Mouse (Mus musculus): ENCODE measurements around the gene Cmbl. TPM values are rescaled to one million over a fixed set of nuclear protein-coding genes. Genes with fewer than 3 reads are reported as not detected.
A peak's percentile ranks its signal among the peaks of the same experiment; 100 is the strongest.
"Not testable (repeated sequence)": the region's sequence is repeated elsewhere in the genome, so short reads cannot be mapped to it uniquely, and the experiment has no call there.

Gene Cmbl
- total RNA-seq, 2 experiments from 2014 or later: 14.5 to 16.3 TPM

DNA sequence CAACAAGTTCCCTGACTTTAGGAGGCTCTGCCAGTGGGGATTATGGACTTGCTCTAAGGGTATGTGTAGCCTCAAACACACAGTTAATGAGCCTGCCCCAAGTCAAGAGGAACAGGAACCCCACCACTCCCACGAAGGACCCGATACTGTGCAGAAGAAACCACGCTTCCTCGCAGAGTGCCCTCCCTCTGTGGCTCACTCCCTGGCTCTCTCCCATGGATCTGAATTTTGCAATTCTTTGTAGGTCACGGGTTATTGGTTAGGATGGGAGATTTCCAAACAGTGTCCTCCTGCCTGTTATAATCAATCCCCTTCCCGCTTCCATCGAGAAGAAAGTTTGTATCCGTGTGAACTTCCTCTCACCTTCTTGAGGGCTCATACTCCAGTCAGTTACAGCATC is 5.8 kb downstream of the Cmbl start:
- intact Hi-C loops (cut with DNase I): loop anchor here (5.0 kb wide), 1 partner anchor 34 kb away; no protein-coding TSS in a partner anchor
- DNase-seq (ENCODE audit: low spot score in 2 of 2): no peak

DNA sequence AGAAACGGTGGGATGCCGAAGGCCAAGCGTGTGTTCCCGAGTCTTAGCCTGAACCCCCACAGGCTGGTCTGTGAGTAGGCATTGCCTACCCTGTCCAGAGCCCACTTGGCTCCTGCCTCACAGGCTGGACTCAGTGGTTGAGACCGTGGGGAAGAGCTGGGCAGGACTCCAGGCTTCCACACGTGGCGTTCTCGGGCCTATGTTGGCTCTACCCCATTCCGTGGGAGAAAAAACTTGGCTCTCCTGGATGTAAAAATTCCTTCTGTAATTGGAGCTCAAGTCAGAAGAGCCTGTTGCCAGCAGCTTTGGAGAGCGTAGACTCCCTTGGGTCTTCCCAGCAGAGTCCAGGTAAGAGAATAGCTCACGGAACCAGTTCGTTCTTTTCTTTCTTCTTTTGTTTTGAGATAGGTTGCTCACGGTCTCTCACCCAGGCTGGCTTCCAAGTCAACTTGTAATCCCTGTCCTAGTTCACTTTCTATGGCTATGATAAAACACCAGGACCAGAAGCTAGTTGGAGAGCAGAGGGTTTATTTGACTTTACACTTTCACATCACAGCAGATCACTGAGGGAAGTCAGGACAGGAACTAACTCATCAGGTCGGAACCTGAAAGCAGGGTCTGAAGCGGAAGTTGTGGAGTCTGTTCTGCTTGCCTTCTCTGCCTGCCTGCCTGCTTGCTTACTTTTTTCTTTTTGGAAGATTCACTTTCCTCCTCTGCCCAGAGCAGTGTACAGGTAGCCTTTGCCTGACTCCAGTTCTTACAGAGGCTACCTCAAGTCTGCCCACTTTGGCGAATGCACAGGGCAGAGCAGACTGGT is 6.9 kb downstream of the Cmbl start:
- peak in 1 of 2 experiments; percentile 83 for DNase-seq (ENCODE audit: low spot score in 2 of 2)
- intact Hi-C loops (cut with DNase I): loop anchor here (5.0 kb wide), 1 partner anchor 35 kb away; no protein-coding TSS in a partner anchor

DNA sequence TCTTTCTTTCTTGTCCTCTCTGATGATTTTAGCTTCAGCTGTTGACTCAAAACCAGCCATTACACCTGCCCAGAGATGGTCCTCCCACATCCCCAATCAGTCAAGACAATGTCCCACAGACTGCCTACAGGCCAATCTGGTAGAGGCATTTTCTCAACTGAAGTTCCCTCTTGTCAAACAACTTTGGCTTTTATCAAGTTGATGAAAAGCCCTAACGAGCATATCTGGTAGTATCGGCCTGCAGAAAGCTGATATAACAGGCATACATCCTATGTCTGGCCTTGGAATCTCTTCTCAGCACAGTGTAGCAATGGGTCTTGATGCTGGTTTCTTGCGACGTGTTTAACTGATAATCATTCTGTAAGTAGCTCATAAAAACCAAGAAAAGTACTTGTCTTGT is 8.1 kb downstream of the Cmbl start:
- no peak for DNase-seq (ENCODE audit: low spot score in 2 of 2)
- intact Hi-C loops (cut with DNase I): loop anchor here (5.0 kb wide), 1 partner anchor 36 kb away; no protein-coding TSS in a partner anchor

DNA sequence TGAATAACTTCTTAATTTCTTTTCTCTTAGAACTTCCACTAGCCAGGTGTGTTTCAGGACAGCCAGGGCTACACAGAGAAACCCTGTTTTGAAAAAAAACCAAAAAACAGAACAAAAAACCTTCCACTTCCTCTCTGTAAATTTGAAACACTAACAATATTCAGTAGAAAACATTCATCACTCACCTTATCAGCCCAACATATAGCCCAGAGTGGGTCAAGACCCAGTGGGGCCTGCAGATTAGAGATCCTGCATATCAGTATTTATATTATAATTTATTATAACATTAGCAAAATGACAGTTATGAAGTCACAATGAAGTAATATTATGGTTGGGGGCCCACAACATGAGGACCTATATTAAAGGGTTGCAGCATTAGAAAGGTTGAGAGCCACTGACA is 8.5 kb downstream of the Cmbl start:
- no peak for DNase-seq (ENCODE audit: low spot score in 2 of 2)
- intact Hi-C loops (cut with DNase I): loop anchor here (5.0 kb wide), 1 partner anchor 36 kb away; no protein-coding TSS in a partner anchor

DNA sequence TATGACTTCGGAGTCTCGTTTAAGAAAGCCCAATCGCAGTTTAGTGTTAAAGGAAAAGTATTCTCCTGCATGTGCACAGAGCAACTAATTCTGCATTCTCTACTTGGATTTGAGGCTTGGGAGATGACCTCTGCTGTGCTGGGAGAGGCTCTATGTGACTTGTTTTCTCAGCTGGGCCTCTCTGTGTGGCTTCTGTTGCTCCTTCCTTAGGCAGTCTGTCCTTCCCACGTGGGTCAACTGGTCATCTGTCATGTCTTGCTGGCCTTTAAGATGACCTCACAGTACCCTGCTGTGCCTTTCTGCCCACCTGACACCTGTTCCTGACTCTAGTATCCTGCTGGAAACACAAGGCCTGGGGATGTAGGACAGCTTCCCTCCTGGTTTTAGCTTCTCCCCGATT is 10.9 kb downstream of the Cmbl start:
- no peak for DNase-seq (ENCODE audit: low spot score in 2 of 2)
- intact Hi-C loops (cut with DNase I): no loop called here

DNA sequence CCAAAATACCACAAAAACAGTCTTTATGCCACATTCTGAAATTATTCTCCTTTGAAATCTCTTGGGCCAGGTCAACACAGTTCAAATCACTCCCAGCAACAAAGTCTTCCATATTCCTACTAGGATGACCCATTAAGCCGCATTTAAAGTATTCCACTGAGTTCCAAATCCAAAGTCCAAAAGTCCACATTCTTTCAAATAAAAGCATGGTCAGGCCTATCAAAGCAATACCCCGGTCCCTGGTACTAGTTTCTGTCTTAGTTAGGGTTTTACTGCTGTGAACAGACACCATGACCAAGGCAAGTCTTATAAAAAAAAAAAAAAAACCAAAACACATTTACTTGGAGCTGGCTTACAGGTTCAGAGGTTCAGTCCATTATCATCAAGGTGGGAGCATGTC is 15.9 kb downstream of the Cmbl start:
- DNase-seq (ENCODE audit: low spot score in 2 of 2): not testable (repeated sequence)
- intact Hi-C loops (cut with DNase I): loop anchor here (10.0 kb wide), 1 partner anchor 126 kb away; the partner anchor contains the start of gene Ropn1l

DNA sequence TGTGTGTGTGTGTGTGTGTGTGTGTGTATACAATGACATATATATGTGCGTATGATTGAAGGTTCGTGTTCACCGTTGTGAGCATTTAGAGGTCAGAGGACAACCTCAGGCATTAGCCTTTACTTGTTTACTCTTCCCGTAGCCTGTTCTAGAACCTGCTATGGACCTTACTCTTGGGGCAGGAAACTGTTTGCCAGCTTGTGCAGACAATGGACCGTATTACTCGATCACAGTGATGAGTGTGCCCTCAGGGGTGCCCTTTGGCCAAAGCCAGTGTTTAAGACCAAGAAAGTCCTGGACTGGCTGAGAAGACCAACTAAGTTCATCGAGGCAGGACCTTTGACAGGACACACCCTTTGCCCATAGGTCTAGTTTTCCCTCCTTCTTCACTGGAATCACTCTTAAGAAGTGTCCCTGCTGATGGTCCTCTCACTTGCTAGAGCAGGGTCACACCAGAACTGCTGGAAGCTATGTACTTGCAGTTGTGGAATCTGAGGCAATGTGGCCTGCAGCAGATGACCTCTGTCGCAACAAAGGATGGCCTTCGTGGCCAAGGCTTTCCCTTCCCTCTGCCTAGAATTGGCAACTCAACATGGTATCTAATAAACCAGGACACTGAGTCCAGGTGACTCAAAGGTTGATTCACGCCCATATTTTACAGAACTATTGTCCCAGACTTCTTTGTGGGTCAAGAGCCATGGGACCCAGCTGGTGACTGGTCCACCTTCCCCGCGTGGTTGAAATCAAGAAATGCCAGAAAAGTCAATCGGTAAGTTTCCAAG is 18.3 kb downstream of the Cmbl start:
- DNase-seq (ENCODE audit: low spot score in 2 of 2): no peak
- intact Hi-C loops (cut with DNase I): loop anchor here (10.0 kb wide), 1 partner anchor 129 kb away; the partner anchor contains the start of gene Ropn1l

DNA sequence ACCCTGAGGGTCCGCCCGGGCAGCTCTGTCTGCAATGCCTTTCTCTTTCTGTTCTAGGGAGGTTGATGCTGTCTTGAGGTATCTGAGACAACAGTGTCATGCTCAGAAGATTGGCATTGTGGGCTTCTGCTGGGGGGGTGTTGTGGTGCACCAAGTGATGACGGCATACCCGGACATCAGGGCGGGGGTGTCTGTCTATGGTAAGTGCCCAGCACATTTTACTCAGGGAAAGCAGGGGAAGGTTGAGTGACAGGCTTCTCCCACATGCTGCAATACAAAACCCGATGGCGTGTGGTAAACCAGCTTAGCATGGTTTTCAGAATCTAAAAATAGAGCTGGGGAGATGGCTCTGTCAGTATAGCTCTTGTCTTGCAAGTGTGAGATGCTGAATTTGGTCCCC is 20.0 kb downstream of the Cmbl start:
- DNase-seq (ENCODE audit: low spot score in 2 of 2): peak in 1 of 2 experiments; percentile 86
- intact Hi-C loops (cut with DNase I): loop anchor here (5.0 to 10.0 kb wide), 3 partner anchors 88 to 268 kb away; partner anchors contain the start of gene Ropn1l

DNA sequence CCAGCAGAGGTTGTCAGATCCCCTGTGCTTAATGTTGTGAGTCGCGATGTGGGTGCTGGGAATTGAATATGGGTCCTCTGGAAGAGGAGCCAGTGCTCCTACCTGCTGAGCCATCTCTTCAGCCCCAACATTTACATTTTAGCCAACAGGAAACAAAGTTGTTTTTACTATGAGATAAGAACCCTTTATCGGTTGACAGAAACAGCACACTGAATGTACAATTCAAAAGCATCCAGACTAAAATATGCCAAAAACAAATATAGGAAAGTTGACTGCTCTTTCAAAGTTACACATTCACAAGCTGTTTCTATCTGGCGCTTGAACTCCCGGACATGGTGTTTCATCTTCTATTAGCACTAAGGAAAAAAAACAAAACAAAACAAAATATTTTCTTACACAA is 20.9 kb downstream of the Cmbl start:
- no peak for DNase-seq (ENCODE audit: low spot score in 2 of 2)
- intact Hi-C loops (cut with DNase I): loop anchor here (2.0 to 10.0 kb wide), 4 partner anchors 55 to 269 kb away; partner anchors contain the start of genes March6 and Ropn1l

DNA sequence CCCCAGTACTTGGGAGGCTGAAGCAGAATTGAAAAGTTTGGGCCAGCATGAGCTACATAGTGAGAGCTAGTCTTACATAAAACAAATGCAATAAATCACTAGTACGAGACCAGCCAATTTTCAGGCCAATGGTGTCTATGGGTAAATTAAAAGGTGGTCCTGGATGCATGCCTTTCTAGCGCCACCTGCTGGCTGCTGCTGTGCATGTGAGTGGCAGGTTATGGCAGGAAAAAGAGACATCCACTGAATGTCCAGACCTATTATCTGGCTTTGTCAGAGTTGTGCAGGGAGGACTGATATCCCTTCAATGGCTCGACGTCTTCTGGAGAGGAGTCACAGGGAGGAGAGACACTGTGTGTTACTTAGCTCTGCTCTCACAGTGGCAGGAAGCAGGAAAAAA is 21.3 kb downstream of the Cmbl start:
- intact Hi-C loops (cut with DNase I): loop anchor here (2.0 to 10.0 kb wide), 4 partner anchors 56 to 269 kb away; partner anchors contain the start of genes March6 and Ropn1l
- peak; percentile 90 to 92 for DNase-seq (ENCODE audit: low spot score in 2 of 2)

DNA sequence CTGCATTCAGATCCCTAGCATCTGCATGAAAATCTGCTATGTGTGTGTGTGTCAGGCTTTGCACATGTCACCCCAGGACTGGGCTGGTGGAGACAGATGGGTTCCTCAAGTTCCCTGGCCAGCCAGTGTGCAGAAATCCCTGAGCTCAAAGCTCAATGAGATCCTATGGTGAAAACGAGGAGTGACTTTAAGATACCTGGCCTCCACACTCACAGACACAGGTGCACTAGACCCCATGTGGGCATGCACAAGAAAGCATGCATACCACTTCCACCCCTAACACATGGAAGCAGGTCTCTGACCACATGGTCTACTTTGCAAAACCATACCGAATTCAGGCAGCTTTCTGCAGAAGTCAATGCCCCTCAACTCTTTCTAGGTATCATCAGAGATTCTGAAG is 22.6 kb downstream of the Cmbl start:
- intact Hi-C loops (cut with DNase I): loop anchor here (2.0 to 10.0 kb wide), 4 partner anchors 57 to 270 kb away; partner anchors contain the start of genes March6 and Ropn1l

DNA sequence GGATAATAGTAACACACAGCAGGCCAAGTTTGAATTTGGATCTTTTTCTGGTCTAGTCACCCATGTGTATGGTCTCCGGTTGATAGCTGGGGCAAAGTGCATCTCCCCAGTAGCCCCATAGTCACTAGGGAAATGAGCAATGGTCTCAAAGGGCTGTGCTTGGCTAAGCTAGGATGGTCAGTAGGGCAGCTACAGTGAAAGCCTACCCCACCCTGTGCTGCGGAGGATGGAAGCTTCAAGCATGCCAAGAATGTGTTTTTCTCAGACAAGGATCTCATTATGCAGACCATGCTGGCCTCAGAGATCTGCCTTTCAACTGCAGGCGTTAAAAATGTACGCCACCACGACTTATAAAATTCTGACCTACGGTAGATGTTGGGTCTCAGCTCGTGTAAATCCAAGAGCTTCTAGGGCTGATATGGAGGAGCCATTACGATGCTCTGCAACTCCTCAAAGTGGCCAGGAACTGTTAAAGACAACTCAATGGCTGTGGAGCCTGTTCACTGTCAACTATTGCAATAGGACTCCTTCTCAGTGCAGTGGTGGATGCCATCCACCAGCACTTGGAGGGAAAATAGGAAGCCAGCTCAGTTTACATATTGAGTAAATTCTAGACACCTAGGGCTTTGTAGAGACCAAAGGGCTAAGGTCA is 23.9 kb downstream of the Cmbl start:
- intact Hi-C loops (cut with DNase I): loop anchor here (5.0 to 10.0 kb wide), 3 partner anchors 92 to 272 kb away; partner anchors contain the start of gene Ropn1l
- no peak for DNase-seq (ENCODE audit: low spot score in 2 of 2)

More for the DNA sequence above, 22.6 kb downstream of the Cmbl start:
- no peak for DNase-seq (ENCODE audit: low spot score in 2 of 2)

DNA sequence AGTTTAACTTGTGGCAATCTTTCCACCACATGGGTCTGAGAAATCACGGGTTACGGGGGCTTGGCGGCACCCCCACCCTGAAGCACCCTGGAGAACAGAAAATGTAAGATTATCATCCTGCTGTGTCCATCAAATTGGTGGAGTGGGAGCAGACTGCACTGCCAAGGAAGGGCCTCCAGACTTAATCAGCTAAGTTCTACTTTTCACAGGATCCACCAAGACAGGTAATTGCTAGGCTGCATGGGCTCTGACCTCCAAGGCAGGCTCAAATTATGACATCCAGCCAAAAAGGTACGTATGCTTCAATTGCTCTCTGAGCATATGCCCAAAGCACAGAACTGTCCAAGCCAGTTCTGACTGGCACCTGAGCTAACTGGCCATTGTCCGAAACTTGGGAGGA is 25.0 kb downstream of the Cmbl start:
- DNase-seq (ENCODE audit: low spot score in 2 of 2): no peak
- intact Hi-C loops (cut with DNase I): no loop called here

DNA sequence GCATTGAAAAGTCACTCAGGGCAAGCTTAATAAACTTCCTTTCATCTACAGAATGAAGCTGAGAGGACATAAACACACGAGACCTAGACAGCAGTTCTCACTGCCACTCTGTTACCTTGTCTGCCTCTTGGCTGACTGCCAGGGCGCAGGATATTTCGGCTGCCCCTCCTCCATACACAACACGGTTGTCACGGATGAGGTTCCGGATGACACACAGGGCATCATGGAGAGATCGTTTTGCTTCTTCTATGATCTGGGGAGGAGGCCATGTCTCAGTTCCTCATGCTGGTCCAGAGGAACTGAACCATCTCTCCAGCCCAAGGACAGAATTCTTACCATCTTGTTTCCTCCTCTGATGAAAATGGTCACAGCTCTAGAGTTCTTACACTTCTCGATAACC is 27.3 kb downstream of the Cmbl start:
- intact Hi-C loops (cut with DNase I): no loop called here

DNA sequence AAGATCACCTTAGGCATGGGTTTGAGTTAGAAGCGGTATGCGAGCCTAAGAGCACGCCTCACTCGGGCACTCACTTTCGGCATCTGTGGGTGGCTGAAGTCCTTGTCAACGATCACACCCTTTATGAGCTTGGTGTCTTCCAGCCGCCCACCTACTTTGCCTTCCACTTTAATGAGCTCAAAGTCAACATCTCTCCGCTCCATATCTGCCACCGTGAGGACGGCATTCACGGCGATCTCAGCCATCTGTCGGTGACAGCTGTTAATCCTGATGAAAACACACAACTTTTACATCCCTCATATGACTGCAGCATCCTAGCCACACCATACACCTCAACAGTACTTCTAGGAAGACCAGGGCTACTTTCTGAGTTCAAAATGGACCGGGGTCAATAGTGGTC is 29.1 kb downstream of the Cmbl start:
- intact Hi-C loops (cut with DNase I): no loop called here
- peak in 1 of 2 experiments; percentile 43 for DNase-seq (ENCODE audit: low spot score in 2 of 2)

More for the DNA sequence above, 27.3 kb downstream of the Cmbl start:
- no peak for DNase-seq (ENCODE audit: low spot score in 2 of 2)

DNA sequence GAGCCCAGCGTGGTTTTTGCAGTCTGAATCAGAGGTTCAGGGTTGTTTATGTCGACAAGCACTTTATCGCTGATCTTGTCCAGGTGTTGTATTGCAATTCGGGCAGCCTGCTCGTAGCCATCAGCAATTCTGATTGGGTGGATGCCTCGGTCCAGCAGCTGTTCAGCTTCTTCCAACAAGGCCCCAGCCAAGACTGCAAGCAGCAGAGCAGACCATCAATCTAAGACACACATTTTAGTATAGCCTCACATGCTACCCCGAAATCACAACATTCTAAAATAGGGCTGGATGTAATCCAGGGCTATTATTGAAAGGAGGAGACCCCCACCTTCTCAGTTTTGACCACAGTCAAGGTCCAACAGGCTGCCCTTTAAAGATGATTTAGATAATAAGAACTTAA is 30.5 kb downstream of the Cmbl start:
- intact Hi-C loops (cut with DNase I): no loop called here

DNA sequence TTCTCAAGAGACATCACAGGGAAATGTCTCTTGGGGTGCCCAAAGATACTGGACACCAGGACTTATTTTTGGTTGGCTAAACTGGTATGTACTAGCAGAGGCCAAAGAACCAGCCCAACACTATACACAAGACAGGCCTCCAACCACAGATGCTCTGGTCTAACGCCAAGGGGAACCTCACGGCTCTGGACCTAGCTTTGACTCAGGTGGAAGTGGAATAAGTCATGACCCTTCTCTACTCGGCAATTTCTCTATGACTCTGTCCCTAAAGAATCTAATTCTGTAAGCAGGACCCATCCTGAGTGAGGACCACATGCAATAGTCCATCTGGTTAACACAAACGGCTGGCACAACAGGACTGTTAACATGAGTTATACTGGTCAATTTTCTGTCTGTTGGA is 34.6 kb downstream of the Cmbl start:
- intact Hi-C loops (cut with DNase I): no loop called here

More for the DNA sequence above, 30.5 kb downstream of the Cmbl start:
- DNase-seq (ENCODE audit: low spot score in 2 of 2): no peak

DNA sequence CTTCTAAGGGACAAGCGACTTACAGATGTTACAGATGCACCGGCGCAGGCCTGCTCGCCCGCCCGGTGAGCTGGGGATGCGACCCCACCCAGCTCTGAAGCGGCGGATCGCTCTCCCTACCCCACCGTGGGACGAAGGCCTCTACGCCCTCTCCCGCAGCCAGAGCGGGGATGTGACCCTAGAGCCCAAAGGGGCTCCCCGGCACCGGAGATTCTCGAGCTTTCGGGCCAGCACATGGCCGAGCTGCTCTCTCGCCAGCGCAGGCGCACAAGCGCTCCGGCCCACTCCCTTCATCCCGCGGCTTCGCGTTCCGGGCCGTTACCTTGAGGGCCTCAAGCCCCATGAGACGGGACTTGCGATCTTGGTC is 36.1 kb downstream of the Cmbl start:
- intact Hi-C loops (cut with DNase I): no loop called here
- DNase-seq (ENCODE audit: low spot score in 2 of 2): no peak

More for the DNA sequence above, 34.6 kb downstream of the Cmbl start:
- DNase-seq (ENCODE audit: low spot score in 2 of 2): no peak

DNA sequence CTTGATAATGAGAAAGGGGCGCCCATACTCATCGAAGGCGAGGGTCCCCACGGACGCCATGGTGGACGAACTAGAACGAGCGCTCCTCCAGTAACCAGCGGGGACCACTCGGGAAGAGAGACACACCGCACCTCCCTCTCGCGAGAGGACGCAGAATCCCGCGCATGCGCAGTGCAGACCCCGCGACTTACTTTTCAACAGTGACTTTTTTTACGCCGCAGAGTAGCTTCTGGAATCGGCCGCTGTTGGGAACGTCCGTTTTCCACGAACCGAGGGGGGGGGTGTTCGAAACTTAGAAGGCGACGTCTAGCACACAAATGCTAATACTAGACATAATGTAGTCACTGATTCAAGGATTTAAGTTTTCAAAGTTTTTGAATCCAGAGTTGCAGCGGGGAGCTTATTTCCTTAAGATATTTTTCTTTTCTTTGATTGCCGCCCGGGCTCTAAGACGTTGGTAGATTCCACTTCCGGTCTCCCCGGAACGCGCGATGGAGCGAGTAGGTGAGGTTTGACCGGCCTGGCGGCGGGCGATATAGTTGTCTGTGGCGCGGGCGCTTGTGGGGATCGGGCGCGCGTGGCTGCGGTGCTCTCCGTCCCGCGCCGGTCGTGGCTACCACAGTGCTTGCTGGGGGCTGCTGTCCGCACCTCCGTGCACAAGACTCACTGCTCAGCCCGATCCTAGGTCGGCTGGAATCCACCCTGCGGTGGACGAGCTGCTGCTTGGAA is 36.6 kb downstream of the Cmbl start, which contains the start of the genes Cct5 and Fam173b:
Cct5 (minus strand) TSS at position 159 of the 729 bp plus-strand sequence.
Fam173b (plus strand) TSS at position 207 of the 729 bp plus-strand sequence.
- intact Hi-C loops (cut with DNase I): no loop called here
- DNase-seq (ENCODE audit: low spot score in 2 of 2): peak; percentile 99
